Mouse (Mus musculus): ENCODE measurements around the gene Sox6.

DNA sequence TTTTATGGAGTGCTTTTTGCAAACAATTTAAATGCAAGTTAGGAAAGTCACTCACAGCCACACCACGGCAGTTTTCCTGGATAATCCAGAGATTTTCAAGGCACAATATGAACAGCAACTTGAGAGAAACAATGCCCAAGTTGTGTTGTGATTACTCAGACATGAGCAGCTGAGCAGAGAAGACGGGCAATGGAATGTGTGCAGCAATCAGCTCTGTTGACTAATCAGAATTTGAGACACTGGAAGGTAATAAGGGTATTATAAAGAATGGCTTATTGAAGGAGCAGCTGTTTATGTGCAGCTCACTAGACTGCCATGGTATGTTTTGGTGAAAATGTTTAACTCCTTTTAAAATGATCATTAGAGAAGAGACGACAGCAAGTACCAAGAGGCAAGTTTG lies 287.5 kb downstream of the Sox6 start:
- TF ChIP-seq MAFK (IDR thresholded peaks at IDR 0.05; ENCODE audit: insufficient read depth, low read depth, low read length) (no peak), ZC3H11A (IDR thresholded peaks at IDR 0.05; ENCODE audit: borderline replicate concordance, low read depth, low read length) (no peak), ZNF384 (IDR thresholded peaks at IDR 0.05; ENCODE audit: low read depth, low read length) (no peak)
